Mouse (Mus musculus): Measurements from ENCODE around the gene Jam3. TPM values are rescaled to one million over a fixed set of nuclear protein-coding genes. Genes with fewer than 3 reads are reported as not detected.

The Jam3 gene
- polyA plus RNA-seq, 1 experiment from 2014 or later = 5.7 TPM

- Histone ChIP-seq H3K27me3 (no peaks in the 10 kb centered on the region), H3K36me3 (peaks cover 98% of the 10 kb centered on the region), H3K9ac (no peak overlapping the region), H3K9me3 (replicated peaks) (no peaks in the 10 kb centered on the region), H3K4me1 (replicated peaks) (no peaks in the 10 kb centered on the region), H3K27ac (no peak overlapping the region), H3K4me2 (no peak overlapping the region), H3K4me3 (replicated peaks) (no peak overlapping the region)
- ATAC-seq (ENCODE audit: low read depth) (no peak), DNase-seq (no peak)
- WGBS (ENCODE audit: insufficient replicate concordance) = 86% methylated on average over 3 of the region's 3 CpGs
Observed at GRCm38 (mm10) chr9:27087402-27087801, 67.8 kb downstream of the Jam3 start.

GRCm38 (mm10) chr9:27086256-27086655 is 69.0 kb downstream of the Jam3 start:
- H3K36me3 ChIP-seq = peaks cover 96% of the 10 kb centered on the region
- ATAC-seq (ENCODE audit: low read depth) = no peak
- WGBS (ENCODE audit: insufficient replicate concordance) = 45% methylated on average over 5 of the region's 5 CpGs

GRCm38 (mm10) chr9:27075812-27076211 is 79.4 kb downstream of the Jam3 start:
- no peaks in the 10 kb centered on the region for H3K9me3 ChIP-seq (replicated peaks)
- H3K4me2 ChIP-seq = no peak overlapping the region
- no peak overlapping the region for H3K27ac ChIP-seq
- H3K36me3 ChIP-seq = peaks cover 86% of the 10 kb centered on the region
- no peaks in the 10 kb centered on the region for H3K4me1 ChIP-seq (replicated peaks)
- no peak overlapping the region for H3K4me3 ChIP-seq (replicated peaks)
- H3K9ac ChIP-seq = no peak overlapping the region
- ATAC-seq (ENCODE audit: low read depth) (no peak), DNase-seq (no peak)
- H3K27me3 ChIP-seq = no peaks in the 10 kb centered on the region

More at GRCm38 (mm10) chr9:27086256-27086655, 69.0 kb downstream of the Jam3 start:
- H3K27me3 ChIP-seq = no peaks in the 10 kb centered on the region
- no peak overlapping the region for H3K9ac ChIP-seq
- DNase-seq = no peak
- H3K4me1 ChIP-seq (replicated peaks) = no peaks in the 10 kb centered on the region
- no peak overlapping the region for H3K4me2 ChIP-seq
- H3K27ac ChIP-seq = no peak overlapping the region
- H3K4me3 ChIP-seq (replicated peaks) = no peak overlapping the region
- H3K9me3 ChIP-seq (replicated peaks) = no peaks in the 10 kb centered on the region

GRCm38 (mm10) chr9:27074677-27075076 is 80.5 kb downstream of the Jam3 start:
- no peak overlapping the region for H3K27ac ChIP-seq
- H3K4me2 ChIP-seq = no peak overlapping the region
- 76% methylated on average over 1 of the region's 1 CpGs for WGBS (ENCODE audit: insufficient replicate concordance)
- ATAC-seq (ENCODE audit: low read depth) (no peak), DNase-seq (no peak)
- no peak overlapping the region for H3K9ac ChIP-seq
- H3K36me3 ChIP-seq = peaks cover 87% of the 10 kb centered on the region
- no peak overlapping the region for H3K4me3 ChIP-seq (replicated peaks)
- H3K4me1 ChIP-seq (replicated peaks) = no peaks in the 10 kb centered on the region
- no peaks in the 10 kb centered on the region for H3K27me3 ChIP-seq
- no peaks in the 10 kb centered on the region for H3K9me3 ChIP-seq (replicated peaks)

GRCm38 (mm10) chr9:27070895-27071294 is 84.3 kb downstream of the Jam3 start:
- Histone ChIP-seq H3K4me3 (replicated peaks) (no peak overlapping the region), H3K4me1 (replicated peaks) (no peaks in the 10 kb centered on the region), H3K36me3 (peaks cover 93% of the 10 kb centered on the region), H3K4me2 (no peak overlapping the region), H3K9ac (no peak overlapping the region), H3K27me3 (no peaks in the 10 kb centered on the region), H3K27ac (no peak overlapping the region), H3K9me3 (replicated peaks) (no peaks in the 10 kb centered on the region)
- ATAC-seq (ENCODE audit: low read depth) = no peak
- DNase-seq = no peak
- 87% methylated on average over 4 of the region's 4 CpGs for WGBS (ENCODE audit: insufficient replicate concordance)

- Histone ChIP-seq H3K9me3 (replicated peaks) (no peaks in the 10 kb centered on the region), H3K4me2 (no peak overlapping the region), H3K36me3 (peaks cover 94% of the 10 kb centered on the region), H3K27ac (no peak overlapping the region), H3K4me3 (replicated peaks) (no peak overlapping the region), H3K27me3 (no peaks in the 10 kb centered on the region), H3K9ac (no peak overlapping the region), H3K4me1 (replicated peaks) (no peaks in the 10 kb centered on the region)
- no peak for ATAC-seq (ENCODE audit: low read depth)
- DNase-seq = no peak
- WGBS (ENCODE audit: insufficient replicate concordance) = 91% methylated on average over 5 of the region's 5 CpGs
Observed at GRCm38 (mm10) chr9:27058341-27058740, 96.9 kb downstream of the Jam3 start.

GRCm38 (mm10) chr9:27049492-27049891 is 105.7 kb downstream of the Jam3 start:
- H3K27ac ChIP-seq = no peak overlapping the region
- WGBS (ENCODE audit: insufficient replicate concordance) = 79% methylated on average over 2 of the region's 2 CpGs
- H3K4me2 ChIP-seq = no peak overlapping the region
- no peak for DNase-seq
- no peaks in the 10 kb centered on the region for H3K27me3 ChIP-seq
- H3K36me3 ChIP-seq = peaks cover 92% of the 10 kb centered on the region
- no peaks in the 10 kb centered on the region for H3K4me1 ChIP-seq (replicated peaks)
- no peak for ATAC-seq (ENCODE audit: low read depth)
- no peak overlapping the region for H3K4me3 ChIP-seq (replicated peaks)
- no peaks in the 10 kb centered on the region for H3K9me3 ChIP-seq (replicated peaks)
- no peak overlapping the region for H3K9ac ChIP-seq

Other genes with a start within 250 kb of the Jam3 start
- 0.06 TPM in 1 of 2 replicates, not detected in the other for gene Gm1110, start 232.3 kb downstream of the Jam3 start, polyA plus RNA-seq (2015; fragmentation: Nextera tagmentation; extraction: Ambion mirVana)
- 10.3 and 14.2 TPM in 2 replicates for gene Acad8, start 155.9 kb downstream of the Jam3 start, polyA plus RNA-seq (2015; fragmentation: Nextera tagmentation; extraction: Ambion mirVana)
- 72.1 and 74.2 TPM in 2 replicates for gene Thyn1, start 155.7 kb downstream of the Jam3 start, polyA plus RNA-seq (2015; fragmentation: Nextera tagmentation; extraction: Ambion mirVana)
- 10.2 and 12.2 TPM in 2 replicates for gene Vps26b, start 125.4 kb downstream of the Jam3 start, polyA plus RNA-seq (2015; fragmentation: Nextera tagmentation; extraction: Ambion mirVana)
- 25.0 and 32.7 TPM in 2 replicates for gene Ncapd3, start 125.2 kb downstream of the Jam3 start, polyA plus RNA-seq (2015; fragmentation: Nextera tagmentation; extraction: Ambion mirVana)
- gene Igsf9b, start 143.8 kb upstream of the Jam3 start, polyA plus RNA-seq (2015; fragmentation: Nextera tagmentation; extraction: Ambion mirVana) = 0.13 and 0.14 TPM in 2 replicates
- not detected in 2 replicates for gene Spata19, start 241.4 kb upstream of the Jam3 start, polyA plus RNA-seq (2015; fragmentation: Nextera tagmentation; extraction: Ambion mirVana)

All from liver, embryonic 13.5 days (tissue).